Mouse (Mus musculus) adrenal gland, adult 18-20 months (tissue): ENCODE results near the gene Ces2b. TPM values are rescaled to one million over a fixed set of nuclear protein-coding genes. Genes with fewer than 3 reads are reported as not detected.
"Not testable (repeated sequence)": the region's sequence is repeated elsewhere in the genome, so short reads cannot be mapped to it uniquely, and the experiment has no call there.

Source experiments
- DNase-seq, 2 experiments: peaks; one replicate each; pipeline ENCODE4 v3.0.0; 2021 to 2022; ENCODE audit warnings: low spot score in 2 of 2
- long read RNA-seq, 2 experiments: library from polyadenylated mRNA; stranded (forward); transcript quantifications; one replicate each; pipeline ENCODE4 v2.0.0; 2021
- total RNA-seq, 2 experiments: library from RNA; stranded (reverse); gene quantifications; 1 replicate in 1 of 2; 2 replicates in 1 of 2; pipeline ENCODE4 v1.2.3; 2021

Gene Ces2b
- under 1 TPM; 0.19 to 0.36 TPM for total RNA-seq
- long read RNA-seq, experiment 1, partial matches to known transcripts, result 0 of 1 reads
- long read RNA-seq, experiment 1, other reads (novel, unspliced or antisense), result 0 of 1 reads
- long read RNA-seq, experiment 2, partial matches to known transcripts, result 0 of 1 reads
- long read RNA-seq, experiment 2, other reads (novel, unspliced or antisense), result 0 of 1 reads

- no peak for DNase-seq
These were observed at the start of gene Ces2b for GRCm38 (mm10) chr8:104831440-104831839. TSS of gene Ces2b (plus strand) at chr8:104831572.

- DNase-seq, result no peak
These were observed 44.3 kb upstream of the Ces2b start for GRCm38 (mm10) chr8:104787049-104787448.

GRCm38 (mm10) chr8:104788929-104789328 is 42.4 kb upstream of the Ces2b start:
- DNase-seq, result no peak

GRCm38 (mm10) chr8:104789886-104790680 is 41.3 kb upstream of the Ces2b start:
- DNase-seq, result no peak

GRCm38 (mm10) chr8:104799385-104799784 is 32.0 kb upstream of the Ces2b start:
- DNase-seq, result no peak

- DNase-seq, result no peak
These were observed 25.2 kb upstream of the Ces2b start for GRCm38 (mm10) chr8:104806127-104806526.

- peak in 1 of 2 experiments; percentile 4 for DNase-seq
These were observed 22.6 kb upstream of the Ces2b start for GRCm38 (mm10) chr8:104808542-104809413.

GRCm38 (mm10) chr8:104809436-104809835 is 21.9 kb upstream of the Ces2b start:
- DNase-seq, result no peak

- DNase-seq, result no peak
These were observed 4.5 kb upstream of the Ces2b start for GRCm38 (mm10) chr8:104826912-104827311.

GRCm38 (mm10) chr8:104828221-104828620 is 3.2 kb upstream of the Ces2b start:
- no peak for DNase-seq

- DNase-seq, result no peak
These were observed 10.1 kb downstream of the Ces2b start for GRCm38 (mm10) chr8:104841360-104842078.

GRCm38 (mm10) chr8:104846831-104847230 is 15.5 kb downstream of the Ces2b start, which contains the start of gene Ces2c:
TSS of gene Ces2c (plus strand) at chr8:104847068.
- no peak for DNase-seq

- DNase-seq, result no peak
These were observed 16.5 kb downstream of the Ces2b start for GRCm38 (mm10) chr8:104847741-104848462.

- DNase-seq, result not testable (repeated sequence)
These were observed 35.6 kb downstream of the Ces2b start for GRCm38 (mm10) chr8:104866844-104867531.

GRCm38 (mm10) chr8:104868876-104869275 is 37.5 kb downstream of the Ces2b start:
- not testable (repeated sequence) for DNase-seq

- DNase-seq, result not testable (repeated sequence)
These were observed 55.0 kb downstream of the Ces2b start for GRCm38 (mm10) chr8:104886223-104886926.
